Mouse (Mus musculus) CD4-positive naive resting alpha-beta T cell, adult 76 days (primary cell): ENCODE results near the gene Mrpl34. TPM values are rescaled to one million over a fixed set of nuclear protein-coding genes. Genes with fewer than 3 reads are reported as not detected.

ENCODE experiments used
- total RNA-seq: library from RNA; stranded (reverse); gene quantifications from one replicate; pipeline ENCODE4 v1.2.4, GENCODE M21; 2023

Mrpl34 gene
- 20.2 TPM for total RNA-seq

GRCm38 (mm10) chr8:71464513-71465500, at the start of gene Mrpl34:
TSS of gene Mrpl34 (plus strand) at chr8:71464959.

DNA sequence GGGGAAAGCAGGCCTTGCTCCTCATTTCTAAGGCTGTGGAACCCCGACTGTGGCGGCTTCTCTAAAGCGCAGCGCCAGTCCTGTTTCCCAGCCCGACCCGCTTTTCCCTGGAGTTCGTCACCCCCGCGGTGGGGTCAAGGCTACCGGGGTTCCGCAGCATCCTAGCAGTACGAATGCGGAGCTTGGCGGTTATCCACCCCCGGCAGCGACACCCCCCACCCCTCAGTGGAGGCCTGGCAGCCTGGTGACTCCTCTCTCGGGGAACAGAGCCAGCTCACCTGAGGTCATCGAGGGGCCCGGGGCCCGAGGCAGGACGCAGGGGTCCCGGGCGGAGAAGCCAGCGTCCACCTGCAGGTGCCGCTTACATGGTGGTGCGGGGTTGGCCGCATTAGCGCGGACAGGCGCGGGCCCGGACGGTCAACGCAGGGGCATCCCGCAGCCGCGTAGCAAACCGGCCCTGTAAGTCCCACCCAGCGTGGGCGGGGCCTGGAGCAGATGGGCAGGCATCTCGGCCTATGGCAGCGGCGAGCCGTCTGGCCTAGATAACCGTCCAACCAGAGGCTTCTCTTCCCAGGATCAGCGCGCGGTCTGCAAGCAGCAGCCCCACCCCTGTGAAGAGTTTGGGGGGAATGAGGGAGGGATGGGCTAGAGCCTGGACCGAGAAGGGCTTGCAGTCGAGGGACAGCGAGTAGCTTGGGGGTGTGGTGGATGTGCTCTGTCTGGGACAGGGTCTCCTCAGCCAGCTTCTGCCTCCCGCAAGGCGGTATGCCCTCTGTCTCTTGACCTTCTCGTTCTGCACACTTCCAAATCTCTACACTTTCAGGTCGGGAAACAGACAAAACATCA, 1.3 kb upstream of the Mrpl34 start, which contains the start of gene Abhd8:
Gene Abhd8, minus strand, starts transcription at position 468 of the 846 bp plus-strand sequence.

GRCm38 (mm10) chr8:71468916-71469315, 4.2 kb downstream of the Mrpl34 start, which contains the start of gene Dda1:
TSS of gene Dda1 (plus strand) at chr8:71469199.

DNA sequence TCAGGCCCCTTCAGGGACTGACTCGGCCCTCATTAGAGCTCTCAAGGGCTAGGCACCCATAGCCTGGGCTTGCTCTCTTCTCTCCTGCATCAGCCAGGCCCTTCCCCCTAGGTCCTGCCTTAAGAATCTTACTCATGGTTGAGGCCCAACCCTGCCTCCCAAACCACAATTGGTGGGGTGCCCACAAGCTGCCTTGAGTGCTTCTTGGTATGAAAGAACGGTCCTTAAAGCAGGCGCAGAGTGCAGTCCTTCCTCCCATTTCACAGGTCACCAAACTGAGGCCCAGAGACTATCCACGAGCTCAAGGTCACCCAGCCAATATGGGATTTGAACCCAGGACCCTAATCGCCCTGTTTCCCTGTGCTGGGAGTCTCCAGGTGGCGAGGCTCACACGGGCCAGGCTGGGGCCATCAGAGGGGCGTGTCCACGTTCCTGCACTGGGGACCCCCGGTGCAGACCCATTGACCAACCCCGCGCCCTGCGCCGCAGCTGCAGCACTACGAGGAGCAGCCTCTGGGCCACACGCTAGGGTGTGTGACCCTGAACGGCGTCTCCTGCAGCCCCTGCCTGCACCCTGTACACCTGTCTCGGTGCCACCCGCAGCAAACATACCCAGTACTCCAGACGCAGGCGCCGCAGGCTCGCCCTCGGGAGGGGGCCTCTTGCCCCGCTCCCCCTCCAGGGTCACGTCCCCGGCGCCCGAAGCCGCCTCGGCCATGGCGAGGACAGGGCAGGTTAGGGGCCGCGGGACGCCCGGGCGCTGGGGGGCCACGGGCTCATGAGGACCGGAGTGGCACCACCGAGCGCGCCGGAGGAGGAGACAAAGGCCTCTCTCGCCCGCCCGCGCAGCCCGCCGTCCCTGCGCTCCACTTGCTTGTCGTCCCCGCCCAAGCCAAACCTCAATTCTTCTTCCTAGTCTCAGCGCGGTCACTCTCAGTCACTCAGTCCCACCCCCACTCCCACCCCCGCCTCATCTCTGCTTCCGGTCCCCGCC, 20.7 kb downstream of the Mrpl34 start, which contains the start of gene Ano8:
Gene Ano8, minus strand, starts transcription at position 822 of the 994 bp plus-strand sequence.

DNA sequence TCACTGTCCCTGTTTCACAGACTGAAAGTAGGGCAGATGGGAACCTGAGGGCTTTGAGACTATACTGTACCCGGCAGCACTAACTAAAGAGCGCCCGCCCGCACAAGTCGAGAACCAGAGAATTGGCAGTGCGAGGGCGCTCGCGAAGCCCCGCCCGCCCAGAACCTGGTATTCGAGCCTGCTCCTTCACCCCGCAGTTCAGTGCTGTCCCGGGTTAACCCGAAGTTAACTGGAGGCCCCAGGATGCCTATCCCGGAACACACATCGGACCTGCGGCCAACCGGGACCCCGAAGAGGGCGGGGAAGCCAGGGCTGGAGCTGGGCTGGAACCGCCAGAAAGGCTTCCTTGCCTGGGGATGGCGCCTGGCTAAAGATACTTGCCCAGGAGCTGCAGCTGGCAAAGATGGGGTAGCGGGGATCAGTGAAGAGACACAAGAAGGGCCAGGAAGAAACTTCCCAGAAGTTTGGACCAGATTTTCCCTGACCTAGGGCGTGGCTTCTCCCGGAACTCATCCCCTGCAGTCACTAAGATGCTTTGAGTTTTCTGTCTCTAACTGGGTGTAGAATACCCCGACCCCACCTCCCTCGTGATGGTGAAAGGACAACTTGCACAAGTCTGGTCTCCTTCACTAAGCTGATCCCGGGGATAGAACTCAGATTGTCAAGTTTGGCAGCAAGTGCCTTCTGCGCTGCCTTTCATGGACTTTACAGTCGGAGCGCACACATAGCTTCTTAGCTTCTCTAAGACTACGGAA, 23.1 kb downstream of the Mrpl34 start, which contains the start of gene Gtpbp3:
Gene Gtpbp3, plus strand, starts transcription at position 413 of the 755 bp plus-strand sequence.

GRCm38 (mm10) chr8:71511644-71512043, 46.9 kb downstream of the Mrpl34 start, which contains the start of gene Plvap:
TSS of gene Plvap (minus strand) at chr8:71511752.

Other genes starting within 250 kb of the Mrpl34 start
- gene Myo9b, start 192.2 kb upstream of the Mrpl34 start, total RNA-seq: 147 TPM
- gene Haus8, start 192.0 kb upstream of the Mrpl34 start, total RNA-seq: 39.8 TPM
- gene Use1, start 98.1 kb upstream of the Mrpl34 start, total RNA-seq: 304 TPM
- gene Ocel1, start 93.7 kb upstream of the Mrpl34 start, total RNA-seq: 23.7 TPM
- 5.0 TPM for gene Nr2f6, start 83.0 kb upstream of the Mrpl34 start, total RNA-seq
- gene Ushbp1, start 69.2 kb upstream of the Mrpl34 start, total RNA-seq: not detected
- 93.6 TPM for gene Babam1, start 68.1 kb upstream of the Mrpl34 start, total RNA-seq
- gene Ankle1, start 58.9 kb upstream of the Mrpl34 start, total RNA-seq: 1.3 TPM
- gene Abhd8, start 1.3 kb upstream of the Mrpl34 start, total RNA-seq: 80.8 TPM
- 104 TPM for gene Dda1, start 4.2 kb downstream of the Mrpl34 start, total RNA-seq
- 20.5 TPM for gene Ano8, start 21.0 kb downstream of the Mrpl34 start, total RNA-seq
- gene Gtpbp3, start 23.1 kb downstream of the Mrpl34 start, total RNA-seq: 10.3 TPM
- 0.56 TPM for gene Plvap, start 46.8 kb downstream of the Mrpl34 start, total RNA-seq
- not detected for gene Ccdc194, start 60.8 kb downstream of the Mrpl34 start, total RNA-seq
- gene Bst2, start 72.5 kb downstream of the Mrpl34 start, total RNA-seq: 56.4 TPM
- 27.1 TPM for gene Mvb12a, start 78.0 kb downstream of the Mrpl34 start, total RNA-seq
- gene Tmem221, start 93.9 kb downstream of the Mrpl34 start, total RNA-seq: 1.2 TPM
- not detected for gene Nxnl1, start 101.6 kb downstream of the Mrpl34 start, total RNA-seq
- gene Slc27a1, start 103.9 kb downstream of the Mrpl34 start, total RNA-seq: 5.5 TPM
- gene Pgls, start 127.2 kb downstream of the Mrpl34 start, total RNA-seq: 49.5 TPM
- 13.7 TPM for gene Fam129c, start 132.7 kb downstream of the Mrpl34 start, total RNA-seq
- 42.5 TPM for gene Colgalt1, start 146.0 kb downstream of the Mrpl34 start, total RNA-seq
- 0.53 TPM for gene Unc13a, start 206.8 kb downstream of the Mrpl34 start, total RNA-seq
- gene Jak3, start 211.3 kb downstream of the Mrpl34 start, total RNA-seq: 72.0 TPM
- gene Insl3, start 224.3 kb downstream of the Mrpl34 start, total RNA-seq: 50.8 TPM
- 0.53 TPM for gene B3gnt3, start 236.8 kb downstream of the Mrpl34 start, total RNA-seq